Mouse (Mus musculus) MEL-GATA-1-ER (cell line): ENCODE measurements at regions not wholly inside any gene's neighbourhood (a gene's known extent, or its start where the extent isn't known, plus 50 kb on each side); places are given as distances from the start of the nearest gene placed in this dataset.
A peak's percentile ranks its signal among the peaks of the same experiment; 100 is the strongest.

Experiments
- DNase-seq: peaks from one replicate; pipeline ENCODE4 v3.0.0-alpha.2; 2012; ENCODE audit warnings: low read depth; ENCODE audit errors: extremely low read depth

- DNase-seq: no peak
These were observed 161.0 kb upstream of the Eif4g2 start for GRCm38 (mm10) chr7:111243831-111244230.

DNA sequence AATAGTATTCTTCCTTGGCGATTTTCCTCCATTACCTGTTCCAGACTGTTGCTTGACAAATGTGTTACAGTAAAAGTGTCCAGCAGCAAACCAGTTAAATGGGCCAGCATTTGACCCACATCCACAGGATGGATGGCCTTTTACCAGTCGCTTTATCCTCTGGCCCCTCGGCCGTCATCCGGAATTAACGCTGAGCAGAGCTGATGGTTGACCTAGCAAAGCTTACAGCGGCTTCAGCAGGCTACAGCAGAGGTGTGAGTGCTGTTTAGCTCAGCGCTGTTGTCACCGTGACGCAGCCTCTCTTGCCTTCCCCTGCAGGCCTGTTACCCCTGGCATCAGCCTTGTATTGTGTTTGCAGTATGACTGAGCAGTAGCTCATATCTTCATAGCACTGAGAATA, 159.8 kb upstream of the Eif4g2 start:
- DNase-seq: no peak

- DNase-seq: no peak
These were observed 158.7 kb upstream of the Eif4g2 start for GRCm38 (mm10) chr7:111241538-111241937.

DNA sequence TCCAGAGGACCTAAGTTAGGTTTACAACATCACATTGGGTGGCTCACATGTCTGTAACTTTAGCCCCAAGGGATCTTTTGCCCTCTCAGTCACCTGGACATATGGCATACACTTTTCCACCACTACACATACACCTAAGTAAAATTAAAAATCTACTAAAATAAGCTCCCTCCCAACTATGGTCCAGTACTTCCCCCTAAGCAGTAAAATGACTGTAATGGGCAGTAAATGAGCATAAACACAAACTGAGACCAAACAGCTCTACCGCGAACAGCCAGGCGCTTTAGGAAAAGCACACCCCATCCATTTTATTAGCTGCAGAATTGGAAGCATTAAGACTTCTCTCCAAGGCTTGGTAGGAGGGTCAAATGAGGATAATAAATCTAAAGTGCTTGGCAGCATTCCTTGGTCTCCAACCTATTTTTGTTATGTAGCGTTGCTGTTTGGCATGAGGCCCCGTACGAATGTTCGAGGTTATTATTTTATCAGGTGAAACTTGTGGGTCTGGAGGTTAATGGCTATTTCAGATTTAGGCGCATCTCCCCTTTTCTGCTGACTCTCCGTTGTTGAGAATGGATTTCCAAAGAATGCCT, 157.5 kb upstream of the Eif4g2 start:
- no peak for DNase-seq

DNA sequence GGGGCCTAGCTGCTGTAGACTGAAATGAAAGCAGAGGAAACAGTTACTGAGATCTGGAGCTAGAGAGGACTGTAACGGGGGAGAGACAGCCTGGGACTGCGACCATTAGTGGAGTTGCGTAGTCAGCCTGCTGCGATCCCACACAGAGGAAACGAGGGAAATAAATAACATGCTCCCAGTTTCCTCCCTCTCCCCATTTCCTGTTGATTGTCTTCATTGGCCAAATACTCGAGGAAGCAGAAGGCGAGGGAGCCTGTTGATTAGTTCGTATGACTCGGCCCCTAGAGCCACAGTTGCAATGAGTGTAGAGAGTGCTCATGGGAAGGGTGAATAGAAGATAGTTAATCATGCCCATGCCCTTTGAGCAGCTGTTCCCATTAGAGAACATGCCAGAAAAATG, 155.0 kb upstream of the Eif4g2 start:
- no peak for DNase-seq

DNA sequence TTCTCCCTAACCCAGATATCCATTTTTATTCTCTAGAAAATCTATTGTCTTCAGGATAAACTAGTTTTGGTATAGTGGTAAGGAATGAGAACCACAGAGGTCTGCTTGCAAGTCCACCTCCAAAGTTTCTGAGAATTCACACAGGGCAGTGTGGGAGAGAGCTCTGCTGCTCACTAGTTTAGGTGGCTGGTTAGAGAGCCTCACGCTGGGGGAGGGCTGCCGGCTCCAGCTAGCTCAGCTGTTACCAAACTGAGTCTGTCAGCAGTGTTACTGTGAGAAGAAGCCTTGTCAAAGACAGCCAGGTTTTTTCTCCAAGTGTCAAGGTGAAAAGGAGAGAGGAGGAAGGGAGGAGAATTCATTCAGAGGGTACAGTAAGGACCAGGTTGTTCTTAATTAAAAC, 147.8 kb upstream of the Eif4g2 start:
- DNase-seq: no peak

DNA sequence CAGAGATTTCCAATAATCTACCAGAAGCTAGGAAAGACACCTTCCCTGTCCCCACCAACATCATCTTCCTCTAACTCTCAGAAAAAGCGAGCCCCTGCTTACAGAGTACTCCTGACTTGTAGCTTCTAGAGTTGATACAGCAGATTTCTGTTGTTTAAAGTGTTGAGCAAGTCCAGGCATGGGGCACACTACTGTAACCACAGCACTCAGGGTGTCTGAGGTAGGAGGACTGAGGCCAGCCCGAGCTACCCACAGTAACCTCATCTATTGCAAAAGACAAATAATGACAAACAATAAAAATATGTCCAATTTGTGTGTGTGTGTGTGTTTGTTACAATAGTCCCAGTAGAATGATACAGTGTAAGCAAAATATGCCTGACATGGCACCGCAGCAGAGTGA, 144.3 kb upstream of the Eif4g2 start:
- DNase-seq: no peak

DNA sequence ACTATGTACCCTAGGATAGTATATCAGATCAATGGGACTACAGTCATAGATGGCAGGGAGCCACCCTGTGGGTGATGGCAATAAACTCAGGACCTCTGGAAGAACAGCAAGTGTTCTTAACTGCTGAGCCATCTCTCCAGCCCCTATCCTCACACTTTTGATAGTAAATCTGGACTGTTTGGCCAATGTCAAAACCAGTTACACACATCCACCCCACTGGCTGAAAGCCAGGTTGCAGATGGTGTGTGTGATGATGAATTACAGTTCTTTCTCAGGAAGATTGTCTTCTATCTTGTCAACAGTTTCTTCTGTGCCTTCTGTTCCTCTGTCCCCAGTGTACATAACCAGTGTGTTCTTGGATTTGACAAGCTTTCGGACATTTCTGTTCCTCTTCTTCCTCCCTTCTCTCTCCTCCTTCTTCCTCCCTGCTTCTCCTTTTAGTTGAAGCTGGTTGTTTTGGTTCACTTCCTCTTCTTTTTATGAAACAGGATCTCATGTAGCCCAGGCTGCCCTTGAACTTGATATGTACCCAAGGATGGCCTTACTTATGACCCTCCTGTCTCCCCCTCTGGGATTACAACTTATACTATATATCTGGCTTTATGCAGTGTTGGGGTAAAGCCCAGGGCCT, 143.3 kb upstream of the Eif4g2 start:
- DNase-seq: no peak

GRCm38 (mm10) chr7:111215586-111215985, 132.8 kb upstream of the Eif4g2 start:
- DNase-seq: no peak

DNA sequence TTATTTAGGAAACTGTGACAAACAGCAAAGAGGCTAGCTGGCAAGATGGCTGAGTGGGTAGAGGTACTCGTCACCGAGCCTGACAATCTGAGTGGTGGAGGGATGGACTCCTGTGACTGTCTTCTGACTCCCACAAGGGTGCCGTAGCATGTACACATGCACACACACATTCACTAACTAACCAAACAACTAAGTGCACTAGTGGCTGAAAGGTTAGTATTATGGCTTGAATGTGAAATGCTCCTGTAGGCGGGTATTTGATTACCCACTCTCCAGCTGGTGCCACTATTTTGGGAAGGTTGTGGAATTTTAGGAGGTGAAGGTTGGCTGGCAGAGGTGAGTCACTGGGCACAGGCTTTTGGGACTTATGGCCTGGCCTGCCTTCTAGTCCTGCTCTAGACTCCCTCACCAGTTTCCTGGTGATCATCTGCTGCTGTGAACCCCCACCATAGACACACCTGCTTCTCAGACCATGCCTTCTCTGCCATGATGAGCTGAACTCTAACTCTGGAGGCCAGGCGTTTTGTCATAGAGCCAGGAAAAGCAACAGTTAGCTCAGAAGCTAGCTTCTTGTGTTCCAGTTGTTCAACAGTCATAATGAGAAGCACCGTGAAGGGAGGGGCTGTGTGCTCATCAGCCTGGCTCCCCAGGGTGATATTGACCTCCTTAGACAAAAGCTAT, 131.5 kb upstream of the Eif4g2 start:
- DNase-seq: no peak

- DNase-seq: no peak
These were observed 129.4 kb upstream of the Eif4g2 start for GRCm38 (mm10) chr7:111212188-111212587.

DNA sequence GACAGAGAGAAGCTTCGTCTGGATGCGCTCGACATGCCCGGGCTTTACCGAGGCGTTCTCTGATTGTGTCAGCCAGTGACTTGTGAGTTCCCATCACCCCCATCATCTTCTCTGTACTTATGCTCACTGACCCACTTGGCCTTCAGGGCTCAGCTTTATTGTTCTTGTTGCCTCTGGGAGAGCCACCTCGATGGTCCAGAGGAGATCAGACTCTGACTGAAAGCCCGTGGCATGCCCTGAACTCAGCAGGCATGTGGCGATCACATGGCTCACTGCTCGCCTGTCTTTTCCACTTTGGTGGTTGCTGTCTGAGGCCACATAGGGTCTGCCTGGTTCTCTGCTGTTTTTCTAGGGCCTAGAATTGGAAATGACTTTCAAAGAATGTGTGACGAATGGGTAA, 128.8 kb upstream of the Eif4g2 start:
- no peak for DNase-seq

DNA sequence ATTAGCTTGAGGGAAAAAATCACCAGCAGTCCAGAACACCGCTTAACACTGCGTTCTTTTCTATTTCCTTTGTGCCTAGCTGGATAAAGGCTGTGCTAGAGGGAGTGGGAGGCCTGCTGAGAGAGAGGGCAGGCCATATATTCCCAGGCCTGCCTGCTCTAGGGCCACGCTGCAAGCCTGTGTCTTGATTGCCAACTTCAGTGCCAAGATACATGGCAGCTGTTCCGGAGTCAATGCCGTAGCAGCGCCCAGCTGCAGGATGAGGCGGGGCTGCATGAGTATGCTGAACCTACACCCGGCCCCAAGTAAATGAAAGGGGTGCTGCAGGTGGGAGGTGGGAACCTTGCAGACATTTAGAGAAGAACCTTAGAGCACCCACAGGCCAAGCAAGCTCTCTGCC, 127.5 kb upstream of the Eif4g2 start:
- no peak for DNase-seq

DNA sequence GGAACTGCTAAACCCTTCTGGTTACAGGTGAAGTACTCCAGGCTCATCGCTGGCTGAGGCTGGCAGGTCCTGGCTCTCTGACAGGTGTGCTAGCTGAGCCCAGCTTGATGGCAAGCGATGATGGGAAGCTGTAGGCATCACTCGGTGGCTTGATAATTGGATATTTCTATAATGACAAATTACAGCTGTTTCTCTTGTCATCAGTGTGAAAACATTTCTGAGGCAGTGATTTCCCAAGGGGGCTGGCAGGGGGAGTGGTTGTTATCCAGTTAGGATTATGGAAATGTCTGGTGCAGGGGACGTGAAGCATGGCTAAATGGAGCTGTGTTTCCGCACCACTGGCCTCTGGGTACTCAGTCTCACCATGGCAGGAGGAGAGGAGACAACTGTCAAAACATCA, 123.0 kb upstream of the Eif4g2 start:
- DNase-seq: no peak

- DNase-seq: no peak
These were observed 116.0 kb upstream of the Eif4g2 start for GRCm38 (mm10) chr7:111198608-111199355.

DNA sequence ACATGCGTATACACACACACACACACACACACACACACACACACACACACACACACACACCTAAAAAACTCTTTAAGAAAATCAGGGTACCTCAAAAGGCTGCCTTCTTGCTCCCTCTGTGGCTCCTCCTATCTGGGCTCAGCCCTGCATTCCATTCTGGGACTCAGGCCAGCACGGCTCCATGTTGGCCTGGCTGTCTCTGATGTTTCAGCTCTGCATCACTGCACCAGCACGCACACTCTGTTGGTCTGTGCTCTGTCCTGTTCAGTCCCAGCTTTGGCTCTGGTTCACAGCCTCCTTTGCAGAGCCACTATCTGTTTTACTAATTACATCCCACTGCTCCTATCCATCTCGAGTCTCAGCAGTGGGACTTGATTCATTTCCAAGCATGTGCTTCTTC, 108.8 kb upstream of the Eif4g2 start:
- DNase-seq: no peak

GRCm38 (mm10) chr7:111191216-111191615, 108.4 kb upstream of the Eif4g2 start:
- no peak for DNase-seq

- no peak for DNase-seq
These were observed 106.9 kb upstream of the Eif4g2 start for GRCm38 (mm10) chr7:111189731-111190130.

- DNase-seq: no peak
These were observed 103.1 kb upstream of the Eif4g2 start for GRCm38 (mm10) chr7:111185954-111186353.

DNA sequence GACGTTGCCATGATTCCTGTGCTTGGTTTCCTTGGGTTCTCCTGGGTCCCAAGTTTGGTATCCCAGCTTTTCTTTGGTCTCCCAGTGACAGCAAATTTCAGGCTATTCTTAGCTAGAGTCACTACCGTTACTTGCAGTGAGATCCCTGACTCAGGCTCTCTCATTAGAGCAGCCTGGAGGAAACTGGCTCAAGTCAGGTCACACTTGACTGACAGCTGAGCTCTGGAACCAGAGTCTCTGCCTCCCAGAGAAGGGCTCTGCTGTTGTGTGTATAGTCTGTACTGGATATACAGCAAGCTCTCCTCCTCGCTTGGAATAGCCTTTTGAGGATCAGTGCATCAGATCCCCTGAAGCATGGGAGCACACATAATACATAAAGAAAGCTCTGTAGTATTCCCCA, 100.7 kb upstream of the Eif4g2 start:
- DNase-seq: no peak

- peak; percentile 39 for DNase-seq
These were observed 99.5 kb upstream of the Eif4g2 start for GRCm38 (mm10) chr7:111182319-111182718.
